Mouse (Mus musculus) liver, embryonic 12.5 days (tissue): ENCODE results near the gene Slc2a13. TPM values are rescaled to one million over a fixed set of nuclear protein-coding genes. Genes with fewer than 3 reads are reported as not detected.

Experiments used
- ATAC-seq: fragments of 200-750 bp; cut with Nextera tagmentation; 2 replicates; pipeline ENCODE4 v1.8.0; 2017; ENCODE audit warnings: moderate number of reproducible peaks, mild to moderate bottlenecking, moderate library complexity
- H3K27ac ChIP-seq: fragments of 300-500 bp; sonication (generic); 2 replicates; pipeline ENCODE4 v1.5.1; 2016; ENCODE audit warnings: mild to moderate bottlenecking
- H3K27me3 ChIP-seq: fragments of 300-500 bp; sonication (generic); replicated peaks from 2 replicates; pipeline ENCODE4 v1.6.1; 2016; ENCODE audit warnings: mild to moderate bottlenecking, moderate library complexity
- H3K36me3 ChIP-seq: fragments of 300-500 bp; sonication (generic); 2 replicates; pipeline ENCODE4 v1.6.1; 2016; ENCODE audit warnings: mild to moderate bottlenecking, moderate library complexity
- H3K4me1 ChIP-seq: fragments of 300-500 bp; sonication (generic); 2 replicates; pipeline ENCODE4 v1.6.1; 2016
- H3K4me2 ChIP-seq: fragments of 300-500 bp; sonication (generic); 2 replicates; pipeline ENCODE4 v1.6.1; 2016; ENCODE audit warnings: mild to moderate bottlenecking, moderate library complexity
- H3K4me3 ChIP-seq: fragments of 300-500 bp; sonication (generic); 2 replicates; pipeline ENCODE4 v1.5.1; 2016; ENCODE audit warnings: mild to moderate bottlenecking, moderate library complexity
- H3K9ac ChIP-seq: fragments of 300-500 bp; sonication (generic); 2 replicates; pipeline ENCODE4 v1.6.1; 2016; ENCODE audit warnings: mild to moderate bottlenecking, moderate library complexity
- H3K9me3 ChIP-seq: fragments of 300-500 bp; sonication (generic); replicated peaks from 2 replicates; pipeline ENCODE4 v1.6.1; 2016; ENCODE audit warnings: mild to moderate bottlenecking, moderate library complexity
- WGBS: fragments of 180-500 bp; shearing (Covaris S2); methylation state at CpG from one replicate; pipeline ENCODE4 v1.1.7; 2016; ENCODE audit not compliant: insufficient replicate concordance; 5-methylcytosine and 5-hydroxymethylcytosine counted together
- polyA plus RNA-seq: library from polyadenylated mRNA; unstranded; fragments of >200 nt; fragmentation: Nextera tagmentation; extraction: Ambion mirVana; gene quantifications from 2 replicates; pipeline ENCODE4 v1.2.1, GENCODE M21; 2016

Gene Slc2a13
- polyA plus RNA-seq, 1 experiment from 2014 or later = 0.35 TPM

DNA sequence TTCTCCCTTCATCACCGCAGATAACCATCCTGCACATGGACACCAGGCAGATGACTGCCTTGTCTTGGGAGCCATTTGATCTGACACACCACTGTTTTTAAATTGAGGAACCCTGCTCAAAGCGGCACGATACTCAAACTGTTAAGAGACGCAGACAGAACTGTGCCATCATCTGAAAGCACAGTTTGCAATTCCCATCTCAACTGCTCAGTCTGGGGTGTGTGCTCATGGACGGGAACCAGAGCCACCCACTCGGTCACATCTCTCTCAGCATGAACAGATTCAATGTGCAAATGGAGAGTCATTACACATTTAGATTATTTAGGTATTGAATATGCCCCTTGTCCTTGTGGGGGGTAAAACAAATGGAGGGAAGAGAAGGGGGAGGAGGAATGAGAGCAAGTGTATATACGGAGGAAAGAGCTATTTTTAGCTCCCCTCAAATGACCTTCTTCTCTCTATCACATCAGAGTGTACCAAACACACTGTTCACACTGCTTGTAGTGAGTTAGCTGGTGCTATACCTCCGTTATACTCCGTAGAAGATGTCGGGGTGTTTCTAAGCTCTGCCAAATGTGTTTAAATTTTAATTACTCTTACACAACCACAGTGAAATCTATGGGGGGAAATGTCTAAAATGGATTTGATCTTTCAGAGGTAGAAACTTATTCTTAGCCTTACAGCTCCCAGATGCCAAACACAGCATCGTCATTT is 203.2 kb downstream of the Slc2a13 start:
- Histone ChIP-seq H3K4me3 (no peak overlapping the region), H3K4me2 (no peak overlapping the region), H3K36me3 (no peaks in the 10 kb centered on the region), H3K27me3 (no peaks in the 10 kb centered on the region), H3K9ac (no peak overlapping the region), H3K9me3 (0 out of 2 replicates have a peak, but pooled peaks cover 5% of the 10 kb centered on the region), H3K27ac (no peak overlapping the region), H3K4me1 (no peaks in the 10 kb centered on the region)
- 74% methylated on average over 11 of the region's 11 CpGs for WGBS
- ATAC-seq = no peak

- 46% methylated on average over 2 of the region's 2 CpGs for WGBS
- H3K27ac ChIP-seq = no peak overlapping the region
- H3K9me3 ChIP-seq = no peaks in the 10 kb centered on the region
- no peak overlapping the region for H3K9ac ChIP-seq
- H3K4me1 ChIP-seq = no peaks in the 10 kb centered on the region
- no peaks in the 10 kb centered on the region for H3K27me3 ChIP-seq
- H3K36me3 ChIP-seq = no peaks in the 10 kb centered on the region
- ATAC-seq = no peak
- H3K4me3 ChIP-seq = no peak overlapping the region
- no peak overlapping the region for H3K4me2 ChIP-seq
These were observed 212.6 kb downstream of the Slc2a13 start for GRCm38 (mm10) chr15:91360495-91360894.

DNA sequence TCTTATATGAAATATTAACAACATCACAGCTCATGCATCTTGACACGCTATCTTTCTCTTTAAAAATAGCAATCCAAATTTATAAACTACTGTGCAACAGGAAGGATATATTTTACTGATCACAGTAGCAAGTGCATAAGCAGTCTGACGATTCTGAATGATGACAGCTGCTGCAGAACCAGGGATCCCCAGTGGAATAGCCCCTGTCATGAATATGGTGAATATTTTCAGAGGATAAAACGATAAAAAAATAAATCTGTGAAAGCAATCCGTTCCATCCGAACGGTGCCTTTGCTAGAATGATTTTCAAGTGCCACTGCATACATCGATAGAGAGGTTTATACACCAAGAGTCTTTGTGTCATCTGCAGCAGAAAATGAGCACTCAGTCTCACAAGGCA is 222.1 kb downstream of the Slc2a13 start:
- no peak overlapping the region for H3K4me2 ChIP-seq
- no peak overlapping the region for H3K4me3 ChIP-seq
- ATAC-seq = no peak
- H3K36me3 ChIP-seq = no peaks in the 10 kb centered on the region
- no peaks in the 10 kb centered on the region for H3K4me1 ChIP-seq
- no peaks in the 10 kb centered on the region for H3K9me3 ChIP-seq
- 78% methylated on average over 7 of the region's 7 CpGs for WGBS
- no peaks in the 10 kb centered on the region for H3K27me3 ChIP-seq
- H3K27ac ChIP-seq = no peak overlapping the region
- no peak overlapping the region for H3K9ac ChIP-seq

GRCm38 (mm10) chr15:91338350-91338749 is 234.7 kb downstream of the Slc2a13 start:
- Histone ChIP-seq H3K27me3 (no peaks in the 10 kb centered on the region), H3K4me1 (no peaks in the 10 kb centered on the region), H3K9ac (no peak overlapping the region), H3K9me3 (no peaks in the 10 kb centered on the region), H3K36me3 (no peaks in the 10 kb centered on the region), H3K27ac (no peak overlapping the region), H3K4me3 (no peak overlapping the region), H3K4me2 (no peak overlapping the region)
- 38% methylated on average over 1 of the region's 1 CpGs for WGBS
- no peak for ATAC-seq

DNA sequence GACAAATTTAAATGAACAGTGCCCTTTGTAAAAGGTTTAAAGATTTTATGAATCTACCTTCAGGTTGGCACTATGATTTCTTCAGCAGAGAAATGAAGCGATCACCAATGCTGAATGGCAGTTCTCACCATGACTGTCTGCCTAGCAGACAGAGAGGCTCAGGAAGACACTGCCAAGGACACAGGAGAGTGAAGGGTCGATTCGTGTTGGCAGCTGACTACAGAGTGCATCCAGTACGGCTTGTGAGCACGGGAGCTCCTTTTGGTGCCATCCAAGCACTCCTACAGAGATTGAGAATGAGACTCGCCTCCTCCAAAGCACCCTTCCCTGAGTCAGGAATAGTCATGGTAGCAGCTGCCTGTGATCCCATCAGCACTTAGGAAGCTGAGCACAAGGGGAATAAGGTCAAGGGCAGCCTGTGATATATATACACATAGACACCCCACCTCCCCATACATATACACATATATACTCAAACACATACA is 238.6 kb downstream of the Slc2a13 start:
- Histone ChIP-seq H3K4me1 (no peaks in the 10 kb centered on the region), H3K9me3 (no peaks in the 10 kb centered on the region), H3K27ac (no peak overlapping the region), H3K4me3 (no peak overlapping the region), H3K27me3 (no peaks in the 10 kb centered on the region), H3K36me3 (no peaks in the 10 kb centered on the region), H3K4me2 (no peak overlapping the region), H3K9ac (no peak overlapping the region)
- 68% methylated on average over 6 of the region's 6 CpGs for WGBS
- no peak for ATAC-seq

DNA sequence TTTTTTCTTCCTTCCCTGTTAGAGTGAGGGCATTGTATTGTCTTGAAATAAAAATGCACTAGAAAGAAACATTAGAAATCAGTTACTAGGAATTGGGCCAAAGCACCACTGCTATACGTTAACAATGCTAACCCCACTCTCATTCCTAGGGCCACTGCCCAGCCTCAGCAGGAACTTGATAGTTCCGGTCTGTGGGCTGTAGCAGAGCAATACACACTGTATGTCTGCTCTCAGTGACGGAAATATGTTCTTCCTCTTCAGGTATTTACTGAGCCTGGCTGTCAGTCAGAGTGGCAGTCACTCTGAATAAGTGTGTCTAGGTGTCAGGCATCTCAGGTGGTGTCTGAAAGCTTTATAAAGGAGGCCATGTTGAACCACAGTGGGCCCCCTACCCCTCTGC is 245.3 kb downstream of the Slc2a13 start:
- Histone ChIP-seq H3K36me3 (no peaks in the 10 kb centered on the region), H3K27ac (no peak overlapping the region), H3K9ac (no peak overlapping the region), H3K4me2 (no peak overlapping the region), H3K9me3 (no peaks in the 10 kb centered on the region), H3K4me3 (no peak overlapping the region), H3K27me3 (no peaks in the 10 kb centered on the region), H3K4me1 (no peaks in the 10 kb centered on the region)
- ATAC-seq = no peak
- 38% methylated on average over 3 of the region's 3 CpGs for WGBS

GRCm38 (mm10) chr15:91327023-91327422 is 246.0 kb downstream of the Slc2a13 start:
- WGBS = 67% methylated on average over 4 of the region's 4 CpGs
- H3K9me3 ChIP-seq = no peaks in the 10 kb centered on the region
- ATAC-seq = no peak
- no peaks in the 10 kb centered on the region for H3K36me3 ChIP-seq
- no peaks in the 10 kb centered on the region for H3K27me3 ChIP-seq
- H3K4me3 ChIP-seq = no peak overlapping the region
- no peak overlapping the region for H3K9ac ChIP-seq
- no peaks in the 10 kb centered on the region for H3K4me1 ChIP-seq
- H3K27ac ChIP-seq = no peak overlapping the region
- H3K4me2 ChIP-seq = no peak overlapping the region

- Histone ChIP-seq H3K9me3 (no peaks in the 10 kb centered on the region), H3K9ac (no peak overlapping the region), H3K4me3 (no peak overlapping the region), H3K4me1 (no peaks in the 10 kb centered on the region), H3K27me3 (no peaks in the 10 kb centered on the region), H3K4me2 (no peak overlapping the region), H3K27ac (no peak overlapping the region), H3K36me3 (no peaks in the 10 kb centered on the region)
- WGBS = 39% methylated on average over 3 of the region's 3 CpGs
- ATAC-seq = no peak
These were observed 253.7 kb downstream of the Slc2a13 start for GRCm38 (mm10) chr15:91319376-91319775.

DNA sequence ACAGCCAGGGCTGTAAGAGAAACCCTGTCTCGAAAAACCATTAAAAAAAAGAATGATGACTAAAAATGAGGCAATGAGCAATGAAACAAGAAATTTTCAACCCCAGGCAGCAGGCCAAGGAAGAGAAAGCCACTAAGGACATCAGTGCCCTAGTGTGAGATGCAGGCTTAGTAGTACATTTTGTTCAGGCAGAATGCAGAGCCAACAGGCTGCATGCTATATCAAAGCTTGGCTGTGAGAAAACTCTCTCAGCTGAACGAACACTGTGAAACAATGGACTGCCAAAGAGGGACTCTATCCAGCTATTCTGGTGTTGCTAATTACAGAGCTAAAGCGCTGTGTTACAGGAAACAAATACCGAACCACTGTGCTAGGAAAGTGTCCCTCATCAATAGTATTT is 256.1 kb downstream of the Slc2a13 start:
- no peak overlapping the region for H3K27ac ChIP-seq
- H3K9ac ChIP-seq = no peak overlapping the region
- ATAC-seq = no peak
- H3K4me3 ChIP-seq = no peak overlapping the region
- H3K27me3 ChIP-seq = no peaks in the 10 kb centered on the region
- no peaks in the 10 kb centered on the region for H3K9me3 ChIP-seq
- no peaks in the 10 kb centered on the region for H3K4me1 ChIP-seq
- WGBS = 64% methylated on average over 4 of the region's 4 CpGs
- H3K36me3 ChIP-seq = no peaks in the 10 kb centered on the region
- H3K4me2 ChIP-seq = no peak overlapping the region

DNA sequence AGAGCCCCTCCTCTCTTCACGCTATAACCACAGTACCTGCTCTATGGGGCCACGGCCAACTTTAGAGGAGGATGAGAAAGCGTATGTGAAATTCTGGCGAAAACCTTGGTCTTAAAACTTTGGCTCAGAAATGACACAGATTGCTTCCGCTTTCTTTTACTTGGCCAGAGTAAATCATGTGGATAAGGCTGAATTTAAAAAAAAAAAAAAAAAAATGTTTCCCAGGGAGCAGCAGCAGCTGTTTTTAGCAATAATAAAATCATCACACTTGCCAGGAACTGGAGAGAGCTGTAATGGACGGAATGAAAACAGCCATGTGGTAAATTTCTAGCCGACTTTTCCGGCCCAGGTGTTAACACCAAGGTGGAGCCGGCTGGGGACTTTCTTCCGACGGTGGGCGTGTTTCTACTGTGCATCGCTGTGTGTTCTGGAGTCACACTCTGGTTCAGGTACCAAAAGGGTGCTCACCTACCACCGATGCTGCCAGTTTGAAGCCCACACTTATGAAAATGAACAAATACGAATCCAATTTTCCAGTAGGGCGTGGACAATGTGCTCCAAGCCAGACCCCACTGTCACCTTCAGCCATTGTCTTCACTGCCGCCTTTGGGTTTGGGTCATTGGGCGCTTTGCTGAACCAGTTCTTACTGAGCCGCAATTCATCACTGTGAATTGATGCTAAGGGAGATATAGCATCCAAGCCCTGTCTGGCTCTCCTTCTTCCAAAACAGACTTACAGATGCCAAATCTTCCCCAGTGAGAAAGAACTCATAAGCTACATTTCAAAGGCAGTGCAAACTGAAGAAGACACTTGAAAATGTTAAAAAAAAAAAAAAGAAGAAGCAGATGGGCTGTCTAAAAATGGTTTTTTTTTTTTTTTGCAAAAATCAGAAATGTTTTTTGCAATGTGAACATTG is 258.4 kb downstream of the Slc2a13 start:
- Histone ChIP-seq H3K9me3 (no peaks in the 10 kb centered on the region), H3K9ac (no peak overlapping the region), H3K4me2 (no peak overlapping the region), H3K4me3 (no peak overlapping the region), H3K36me3 (no peaks in the 10 kb centered on the region), H3K27me3 (no peaks in the 10 kb centered on the region), H3K4me1 (no peaks in the 10 kb centered on the region), H3K27ac (no peak overlapping the region)
- WGBS = 70% methylated on average over 19 of the region's 19 CpGs
- no peak for ATAC-seq

DNA sequence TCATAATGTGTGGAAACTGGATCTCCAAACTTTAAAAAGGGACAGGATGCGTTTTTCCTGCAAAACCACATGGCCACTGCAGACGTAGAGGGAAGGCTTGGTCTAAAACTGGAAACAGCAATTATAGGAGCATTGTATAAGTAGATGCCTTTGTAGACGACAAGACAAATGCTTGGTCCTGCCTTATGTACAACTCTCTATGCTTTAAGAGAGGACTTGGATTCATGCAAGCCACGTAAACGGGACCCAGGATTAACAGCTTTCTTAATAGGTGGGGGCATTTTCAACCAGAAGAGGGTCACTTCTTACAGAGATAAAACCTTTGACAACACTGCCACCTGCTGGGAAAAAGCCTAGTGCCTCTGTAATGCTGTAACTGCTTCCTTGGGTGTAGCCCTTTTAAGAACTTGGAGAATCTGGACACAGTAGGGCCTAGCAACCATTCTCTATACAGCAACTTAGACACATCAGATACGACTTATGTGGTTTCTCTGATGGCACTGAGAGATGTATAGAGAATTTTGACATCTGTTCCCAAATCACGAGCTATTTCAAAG is 268.7 kb downstream of the Slc2a13 start:
- H3K27ac ChIP-seq = no peak overlapping the region
- H3K4me3 ChIP-seq = no peak overlapping the region
- H3K36me3 ChIP-seq = no peaks in the 10 kb centered on the region
- WGBS = 35% methylated on average over 7 of the region's 7 CpGs
- no peak for ATAC-seq
- H3K9ac ChIP-seq = no peak overlapping the region
- no peak overlapping the region for H3K4me2 ChIP-seq
- no peaks in the 10 kb centered on the region for H3K4me1 ChIP-seq
- no peaks in the 10 kb centered on the region; the same call in 1 of the 2 replicates for H3K27me3 ChIP-seq
- H3K9me3 ChIP-seq = no peaks in the 10 kb centered on the region

GRCm38 (mm10) chr15:91301366-91301765 is 271.7 kb downstream of the Slc2a13 start:
- no peak overlapping the region for H3K4me3 ChIP-seq
- no peaks in the 10 kb centered on the region for H3K4me1 ChIP-seq
- H3K27ac ChIP-seq = no peak overlapping the region
- no peaks in the 10 kb centered on the region; the same call in 1 of the 2 replicates for H3K27me3 ChIP-seq
- no peak overlapping the region for H3K9ac ChIP-seq
- WGBS = 10% methylated on average over 3 of the region's 3 CpGs
- ATAC-seq = no peak
- H3K36me3 ChIP-seq = no peaks in the 10 kb centered on the region
- H3K9me3 ChIP-seq = no peaks in the 10 kb centered on the region
- no peak overlapping the region for H3K4me2 ChIP-seq
